In the genomic region with DNA sequence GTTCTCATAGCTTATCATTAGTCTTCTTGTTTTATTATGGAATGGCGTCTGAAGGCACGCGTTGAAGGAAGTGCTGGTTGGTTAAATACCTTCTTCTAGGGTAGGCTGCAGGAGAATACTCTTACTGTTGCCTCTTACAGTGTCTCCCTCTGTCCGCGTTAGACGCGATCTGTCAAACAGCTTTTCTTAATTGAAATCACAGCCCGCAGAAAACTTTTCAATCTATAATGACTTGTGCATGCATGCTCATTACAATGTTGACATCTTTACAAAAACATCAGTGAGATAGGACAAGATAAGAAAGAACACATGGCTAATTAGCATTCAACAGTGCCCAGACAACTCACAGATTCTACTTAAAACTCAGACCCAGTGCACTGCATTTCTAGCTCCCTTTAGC, we compare ENCODE assay signal across 24 mouse cellular contexts.
DNase-seq lines count a peak whose midpoint lies in the region; ATAC-seq and TF ChIP-seq lines count a peak whose summit lies in the region.
"Had no signal": no experiment of that assay in that cellular context is flagged by ENCODE, and none has a peak within 500 bp of the region (broad histone marks: within the 10 kb centered on the region; RNA-seq: fewer than 3 reads in every experiment).

No protein-coding gene starts in this region.

- DNase-seq in gastrocnemius, adult 2 months: no peak
- no peak for DNase-seq in gastrocnemius, postnatal 25 days
- DNase-seq in midbrain, embryonic 11.5 days (ENCODE audit: low spot score, missing footprints): peak; percentile 49
- peak; percentile 64 for DNase-seq in retina, embryonic 14.5 days (ENCODE audit: low spot score)
- no peak for DNase-seq in right cerebral cortex, postnatal 14 days
- DNase-seq in left cerebral cortex, postnatal 10 days (ENCODE audit: extremely low spot score in 1 of 2, low spot score in 2 of 2): no peak
- DNase-seq: adrenal gland, adult 8-10 months; adrenal gland, postnatal 14 days; cerebellum, adult 11 months; cerebellum, adult 18-20 months; cerebellum, adult 8-10 months; cerebellum, adult 9-11 months; cerebellum, postnatal 14 days; cerebellum, postnatal 36 days; embryo, embryonic 11 days had no signal

- no peak overlapping the region for H3K4me2 ChIP-seq in midbrain, embryonic 11.5 days
- H3K4me2 ChIP-seq in midbrain, embryonic 13.5 days (replicated peaks): no peak overlapping the region
- H3K4me2 ChIP-seq: embryonic facial prominence, embryonic 13.5 days; embryonic facial prominence, embryonic 15.5 days; forebrain, embryonic 13.5 days; forebrain, embryonic 15.5 days had no signal

- ATAC-seq in midbrain, embryonic 11.5 days (ENCODE audit: low FRiP score): no peak
- ATAC-seq in midbrain, embryonic 13.5 days: no peak
- ATAC-seq: activated CD4-positive, CD25-positive, alpha-beta regulatory T cell, adult 4 months; forebrain, embryonic 13.5 days; forebrain, embryonic 15.5 days; Patski had no signal

- H3K9ac ChIP-seq in midbrain, embryonic 11.5 days (ENCODE audit: low read length): no peak overlapping the region
- H3K9ac ChIP-seq in midbrain, embryonic 13.5 days (replicated peaks): no peak overlapping the region
- H3K9ac ChIP-seq: embryonic facial prominence, embryonic 13.5 days; embryonic facial prominence, embryonic 15.5 days; forebrain, embryonic 13.5 days; forebrain, embryonic 15.5 days had no signal

- H3K4me3 ChIP-seq in gastrocnemius, adult 2 months: no peak overlapping the region
- H3K4me3 ChIP-seq in midbrain, embryonic 11.5 days (ENCODE audit: low read depth, low read length): no peak overlapping the region
- H3K4me3 ChIP-seq in midbrain, embryonic 13.5 days (replicated peaks): no peak overlapping the region
- H3K4me3 ChIP-seq: embryonic facial prominence, embryonic 13.5 days; embryonic facial prominence, embryonic 15.5 days; erythroblast, embryonic 14.5 days; forebrain, embryonic 10.5 days; forebrain, embryonic 13.5 days; forebrain, embryonic 15.5 days had no signal

- H3K27me3 ChIP-seq in midbrain, embryonic 11.5 days (ENCODE audit: control insufficient read depth, insufficient read depth, low read length): no peaks in the 10 kb centered on the region
- no peaks in the 10 kb centered on the region for H3K27me3 ChIP-seq in midbrain, embryonic 13.5 days
- H3K27me3 ChIP-seq: embryonic facial prominence, embryonic 13.5 days; embryonic facial prominence, embryonic 15.5 days; forebrain, embryonic 13.5 days; forebrain, embryonic 15.5 days; Patski had no signal

- H3K36me3 ChIP-seq in midbrain, embryonic 11.5 days (ENCODE audit: control insufficient read depth, insufficient read depth, low read length): no peaks in the 10 kb centered on the region
- H3K36me3 ChIP-seq in midbrain, embryonic 13.5 days: no peaks in the 10 kb centered on the region
- H3K36me3 ChIP-seq: embryonic facial prominence, embryonic 13.5 days; embryonic facial prominence, embryonic 15.5 days; forebrain, embryonic 10.5 days; forebrain, embryonic 15.5 days had no signal

- intact Hi-C loops in gastrocnemius, adult 2 months (cut with DNase I): no loop called here
- intact Hi-C loops in left cerebral cortex, postnatal 10 days (cut with DNase I): no loop called here

- peaks cover 4% of the 10 kb centered on the region; the same call in 1 of the 2 replicates for H3K4me1 ChIP-seq in midbrain, embryonic 11.5 days (ENCODE audit: control insufficient read depth, insufficient read depth, low read length)
- H3K4me1 ChIP-seq in midbrain, embryonic 13.5 days (replicated peaks): peaks cover 5% of the 10 kb centered on the region; the same call in 1 of the 2 replicates
- H3K4me1 ChIP-seq: embryonic facial prominence, embryonic 15.5 days; forebrain, embryonic 15.5 days had no signal

- H3K27ac ChIP-seq in gastrocnemius, adult 2 months: peak overlapping the region; percentile 38; the same call in 1 of the 2 replicates
- H3K27ac ChIP-seq in midbrain, embryonic 11.5 days (ENCODE audit: low read depth, low read length): no peak overlapping the region
- no peak overlapping the region for H3K27ac ChIP-seq in midbrain, embryonic 13.5 days
- H3K27ac ChIP-seq: embryonic facial prominence, embryonic 13.5 days; embryonic facial prominence, embryonic 15.5 days; forebrain, embryonic 10.5 days; forebrain, embryonic 13.5 days; forebrain, embryonic 15.5 days had no signal

- WGBS in midbrain, embryonic 11.5 days: 86% methylated on average over 8 of the region's 8 CpGs
- WGBS in midbrain, embryonic 13.5 days: 79% methylated on average over 8 of the region's 8 CpGs

- H3K9me3 ChIP-seq in midbrain, embryonic 11.5 days (ENCODE audit: control insufficient read depth, low read length): no peaks in the 10 kb centered on the region
- H3K9me3 ChIP-seq in midbrain, embryonic 13.5 days: no peaks in the 10 kb centered on the region
- H3K9me3 ChIP-seq: embryonic facial prominence, embryonic 13.5 days; embryonic facial prominence, embryonic 15.5 days; forebrain, embryonic 10.5 days; forebrain, embryonic 13.5 days; forebrain, embryonic 15.5 days had no signal

- TF ChIP-seq CTCF in gastrocnemius, adult 2 months (IDR thresholded peaks at IDR 0.05): no peak

Comparison
In these comparisons a context has a peak if more than half of its experiments do, and no peak if none do; other contexts are left out.
1. DNase-seq: peak in midbrain, embryonic 11.5 days (single experiment) and retina, embryonic 14.5 days (single experiment); none in gastrocnemius, adult 2 months (single experiment), gastrocnemius, postnatal 25 days (single experiment), right cerebral cortex, postnatal 14 days (single experiment) and left cerebral cortex, postnatal 10 days (0 of 2).